Comparison of ENCODE assay signal across 8 mouse cellular contexts in genomic region chr17:35234903-35235302, GRCm38 (mm10). TPM values are rescaled to one million over a fixed set of nuclear protein-coding genes. Genes with fewer than 3 reads are reported as not detected.
DNase-seq lines count a peak whose midpoint lies in the region; ATAC-seq and TF ChIP-seq lines count a peak whose summit lies in the region.

No protein-coding gene starts in this region.

- H3K9me3 ChIP-seq in forebrain, embryonic 15.5 days, result no peaks in the 10 kb centered on the region
- H3K9me3 ChIP-seq in stomach, embryonic 16.5 days (replicated peaks; ENCODE audit: control insufficient read depth, low read length), result no peaks in the 10 kb centered on the region

- H3K4me2 ChIP-seq in forebrain, embryonic 15.5 days (replicated peaks), result peak overlapping the region; percentile 95
- peak overlapping the region; percentile 65 for H3K4me2 ChIP-seq in stomach, embryonic 16.5 days (ENCODE audit: low read depth, low read length)

- no peak for TF ChIP-seq CTCF in kidney, adult 2 months (conservative IDR thresholded peaks at IDR 0.05; ENCODE audit: insufficient read depth, insufficient read length, low read depth, low read length)

- DNase-seq in heart, adult 11 months, result peak; percentile 97
- no peak for DNase-seq in heart, adult 9 months (ENCODE audit: low spot score in 2 of 2)
- DNase-seq in adrenal gland, postnatal 25 days, result peak; percentile 58
- no peak for DNase-seq in kidney, adult 2 months
- peak; percentile 38 for DNase-seq in lung, postnatal 14 days

- 6% methylated on average over 29 of the region's 31 CpGs for WGBS in forebrain, embryonic 15.5 days
- 1% methylated on average over 31 of the region's 31 CpGs for WGBS in kidney, adult 2 months
- 3% methylated on average over 31 of the region's 31 CpGs for WGBS in stomach, embryonic 16.5 days

- H3K4me3 ChIP-seq in forebrain, embryonic 15.5 days, result peak overlapping the region; percentile 56
- peak overlapping the region; percentile 69 for H3K4me3 ChIP-seq in kidney, adult 2 months (ENCODE audit: insufficient read depth, low read depth, low read length)
- H3K4me3 ChIP-seq in stomach, embryonic 16.5 days (replicated peaks; ENCODE audit: low read length), result peak overlapping the region; percentile 65

- ATAC-seq in forebrain, embryonic 15.5 days (replicated peaks), result no peak
- no peak; the same call in 1 of the 2 replicates for ATAC-seq in stomach, embryonic 16.5 days (ENCODE audit: insufficient read depth, low FRiP score)
- ATAC-seq in activated CD4-positive, CD25-positive, alpha-beta regulatory T cell, adult 4 months, result no peak

- TF ChIP-seq POLR2A in kidney, adult 2 months (IDR thresholded peaks at IDR 0.05; ENCODE audit: low read depth, low read length), result peak; percentile 11

- peak overlapping the region; percentile 96 for H3K27ac ChIP-seq in forebrain, embryonic 15.5 days (replicated peaks)
- peak overlapping the region; percentile 88 for H3K27ac ChIP-seq in kidney, adult 2 months (ENCODE audit: insufficient read depth, low read depth, low read length)
- peak overlapping the region; percentile 98 for H3K27ac ChIP-seq in stomach, embryonic 16.5 days (ENCODE audit: low read length)

- H3K9ac ChIP-seq in forebrain, embryonic 15.5 days (replicated peaks), result peak overlapping the region; percentile 72
- H3K9ac ChIP-seq in stomach, embryonic 16.5 days (ENCODE audit: low read length), result peak overlapping the region; percentile 91

- H3K36me3 ChIP-seq in forebrain, embryonic 15.5 days, result peaks cover 12% of the 10 kb centered on the region
- H3K36me3 ChIP-seq in kidney, adult 2 months (ENCODE audit: control insufficient read depth, insufficient read depth, low read length), result no peaks in the 10 kb centered on the region
- no peaks in the 10 kb centered on the region for H3K36me3 ChIP-seq in stomach, embryonic 16.5 days (ENCODE audit: control insufficient read depth, insufficient read depth, low read length)

- peaks cover 40% of the 10 kb centered on the region for H3K4me1 ChIP-seq in forebrain, embryonic 15.5 days
- H3K4me1 ChIP-seq in kidney, adult 2 months (ENCODE audit: control insufficient read depth, insufficient read depth, low read length), result peaks cover 4% of the 10 kb centered on the region; the same call in 1 of the 2 replicates
- H3K4me1 ChIP-seq in stomach, embryonic 16.5 days (ENCODE audit: control insufficient read depth, insufficient read depth, low read length), result peaks cover 29% of the 10 kb centered on the region

- no peaks in the 10 kb centered on the region for H3K27me3 ChIP-seq in forebrain, embryonic 15.5 days
- H3K27me3 ChIP-seq in kidney, adult 2 months (replicated peaks; ENCODE audit: control insufficient read depth, insufficient read depth, low read length), result no peaks in the 10 kb centered on the region
- no peaks in the 10 kb centered on the region for H3K27me3 ChIP-seq in stomach, embryonic 16.5 days (ENCODE audit: control insufficient read depth, insufficient read depth, low read length)

RNA-seq across cellular contexts. Expression of gene Nfkbil1, which starts 0.7 kb away (rescaled TPM):
- 18.3 and 24.1 TPM in 2 replicates for total RNA-seq in adrenal gland, postnatal 25 days (2021)
- polyA plus RNA-seq in forebrain, embryonic 15.5 days (2015; fragmentation: Nextera tagmentation; extraction: Ambion mirVana), result 11.7 and 12.3 TPM in 2 replicates
- polyA plus RNA-seq in kidney, adult 2 months (2012; rRNA removed), result 11.5 and 11.7 TPM in 2 replicates
- polyA plus RNA-seq in stomach, embryonic 16.5 days (2015; fragmentation: Nextera tagmentation; extraction: Ambion mirVana), result 6.4 and 8.8 TPM in 2 replicates
- polyA plus RNA-seq in activated CD4-positive, CD25-positive, alpha-beta regulatory T cell, adult 4 months (2017; shearing (Covaris generic)), result 1 to 10 TPM; 3.4 to 4.4 TPM

RNA-seq across cellular contexts. Expression of gene Atp6v1g2, which starts 1.4 kb away (rescaled TPM):
- total RNA-seq in adrenal gland, postnatal 25 days (2021), result 8.0 and 8.4 TPM in 2 replicates
- polyA plus RNA-seq in forebrain, embryonic 15.5 days (2015; fragmentation: Nextera tagmentation; extraction: Ambion mirVana), result 38.2 and 41.5 TPM in 2 replicates
- polyA plus RNA-seq in kidney, adult 2 months (2012; rRNA removed), result 6.6 and 6.7 TPM in 2 replicates
- 6.0 and 6.8 TPM in 2 replicates for polyA plus RNA-seq in stomach, embryonic 16.5 days (2015; fragmentation: Nextera tagmentation; extraction: Ambion mirVana)
- 1 to 10 TPM; 2.3 to 4.0 TPM for polyA plus RNA-seq in activated CD4-positive, CD25-positive, alpha-beta regulatory T cell, adult 4 months (2017; shearing (Covaris generic))

RNA-seq across cellular contexts. Expression of gene Ddx39b, which starts 6.6 kb away (rescaled TPM):
- total RNA-seq in adrenal gland, postnatal 25 days (2021), result 237 and 249 TPM in 2 replicates
- polyA plus RNA-seq in forebrain, embryonic 15.5 days (2015; fragmentation: Nextera tagmentation; extraction: Ambion mirVana), result 478 and 488 TPM in 2 replicates
- polyA plus RNA-seq in kidney, adult 2 months (2012; rRNA removed), result 203 and 206 TPM in 2 replicates
- 340 and 353 TPM in 2 replicates for polyA plus RNA-seq in stomach, embryonic 16.5 days (2015; fragmentation: Nextera tagmentation; extraction: Ambion mirVana)
- polyA plus RNA-seq in activated CD4-positive, CD25-positive, alpha-beta regulatory T cell, adult 4 months (2017; shearing (Covaris generic)), result 100 to 1,000 TPM; 200 to 247 TPM

RNA-seq across cellular contexts. Expression of gene Gm16181, which starts 14.3 kb away (rescaled TPM):
- not detected in 2 replicates for total RNA-seq in adrenal gland, postnatal 25 days (2021)
- 0.61 and 1.1 TPM in 2 replicates for polyA plus RNA-seq in forebrain, embryonic 15.5 days (2015; fragmentation: Nextera tagmentation; extraction: Ambion mirVana)
- not detected in 2 replicates for polyA plus RNA-seq in kidney, adult 2 months (2012; rRNA removed)
- 0.27 TPM in 1 of 2 replicates, not detected in the other for polyA plus RNA-seq in stomach, embryonic 16.5 days (2015; fragmentation: Nextera tagmentation; extraction: Ambion mirVana)
- polyA plus RNA-seq in activated CD4-positive, CD25-positive, alpha-beta regulatory T cell, adult 4 months (2017; shearing (Covaris generic)), result 1 to 10 TPM in 1 of 2 experiments, not detected in 1; 1.8 TPM

RNA-seq across cellular contexts. Expression of gene H2-D1, which starts 27.6 kb away (rescaled TPM):
- 86.1 and 109 TPM in 2 replicates for total RNA-seq in adrenal gland, postnatal 25 days (2021)
- 48.1 and 50.1 TPM in 2 replicates for polyA plus RNA-seq in forebrain, embryonic 15.5 days (2015; fragmentation: Nextera tagmentation; extraction: Ambion mirVana)
- polyA plus RNA-seq in kidney, adult 2 months (2012; rRNA removed), result 340 and 351 TPM in 2 replicates
- 169 and 219 TPM in 2 replicates for polyA plus RNA-seq in stomach, embryonic 16.5 days (2015; fragmentation: Nextera tagmentation; extraction: Ambion mirVana)
- polyA plus RNA-seq in activated CD4-positive, CD25-positive, alpha-beta regulatory T cell, adult 4 months (2017; shearing (Covaris generic)), result 1,000 to 10,000 TPM; 3,460 to 4,099 TPM

Comparison
In these comparisons a context has a peak if more than half of its experiments do, and no peak if none do; other contexts are left out.
1. DNase-seq: peak in heart, adult 11 months (single experiment), adrenal gland, postnatal 25 days (single experiment) and lung, postnatal 14 days (single experiment); none in heart, adult 9 months (0 of 2) and kidney, adult 2 months (single experiment).
2. Peak in every context shown above with its lines, with median percentiles within 50 percentile points of each other: H3K27ac ChIP-seq and H3K4me3 ChIP-seq.